Mouse (Mus musculus) testis, adult 2 months (tissue): ENCODE measurements at regions not wholly inside any gene's neighbourhood (a gene's known extent, or its start where the extent isn't known, plus 50 kb on each side); places are given as distances from the start of the nearest gene placed in this dataset.

Source experiments
- H3K27ac ChIP-seq: fragments of 200-500 bp; 2 replicates; pipeline ENCODE4 v1.5.1; 2012; ENCODE audit warnings: low read depth, low read length; ENCODE audit not compliant: control insufficient read depth, insufficient read depth
- H3K27me3 ChIP-seq: fragments of 200-500 bp; 2 replicates; pipeline ENCODE4 v1.6.1; 2012; ENCODE audit warnings: mild to moderate bottlenecking, low read length, moderate library complexity; ENCODE audit not compliant: control insufficient read depth, insufficient read depth
- H3K36me3 ChIP-seq: fragments of 200-500 bp; 2 replicates; pipeline ENCODE4 v1.6.1; 2012; ENCODE audit warnings: mild to moderate bottlenecking, low read length; ENCODE audit not compliant: control insufficient read depth, insufficient read depth
- H3K4me1 ChIP-seq: fragments of 200-500 bp; 2 replicates; pipeline ENCODE4 v1.6.1; 2012; ENCODE audit warnings: low read length; ENCODE audit not compliant: control insufficient read depth, insufficient read depth
- H3K4me3 ChIP-seq: fragments of 200-500 bp; 2 replicates; pipeline ENCODE4 v1.5.1; 2012; ENCODE audit warnings: low read depth, mild to moderate bottlenecking, low read length, moderate library complexity, mixed read lengths; ENCODE audit not compliant: control insufficient read depth
- CTCF ChIP-seq: fragments of 200-500 bp; IDR thresholded peaks from 2 replicates; pipeline ENCODE4 v1.5.1; 2012; ENCODE audit warnings: low read depth, mild to moderate bottlenecking, inconsistent platforms, low read length, moderate library complexity; ENCODE audit not compliant: control insufficient read depth, insufficient read depth, insufficient replicate concordance
- POLR2A ChIP-seq: fragments of 200-500 bp; IDR thresholded peaks from 2 replicates; pipeline ENCODE4 v1.6.1; 2012; ENCODE audit warnings: low read depth, mild to moderate bottlenecking, inconsistent platforms, low read length, moderate library complexity; ENCODE audit not compliant: control insufficient read depth

DNA sequence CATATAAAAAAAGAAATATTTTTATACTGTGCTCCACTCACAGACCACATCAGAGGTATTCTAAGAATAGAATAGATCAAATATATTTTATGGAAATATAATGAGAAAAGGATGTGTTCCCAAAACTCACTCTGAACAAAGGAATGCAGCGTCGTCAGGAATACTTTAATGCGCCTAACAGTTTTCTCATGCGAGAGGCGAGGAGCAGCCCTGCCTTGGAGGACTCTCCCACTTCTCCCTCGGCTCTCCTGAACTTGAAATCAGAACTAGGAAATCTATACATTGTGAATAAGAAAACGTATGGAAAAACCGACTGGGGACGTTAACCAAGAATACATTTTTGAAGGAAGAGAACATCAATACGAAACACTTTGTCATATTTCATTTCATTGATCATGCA, 368.3 kb upstream of the Zeb2 start:
- Histone ChIP-seq H3K36me3 (no peaks in the 10 kb centered on the region), H3K27me3 (no peaks in the 10 kb centered on the region), H3K27ac (no peak overlapping the region), H3K4me3 (no peak overlapping the region), H3K4me1 (no peaks in the 10 kb centered on the region)
- TF ChIP-seq POLR2A (no peak), CTCF (no peak)

DNA sequence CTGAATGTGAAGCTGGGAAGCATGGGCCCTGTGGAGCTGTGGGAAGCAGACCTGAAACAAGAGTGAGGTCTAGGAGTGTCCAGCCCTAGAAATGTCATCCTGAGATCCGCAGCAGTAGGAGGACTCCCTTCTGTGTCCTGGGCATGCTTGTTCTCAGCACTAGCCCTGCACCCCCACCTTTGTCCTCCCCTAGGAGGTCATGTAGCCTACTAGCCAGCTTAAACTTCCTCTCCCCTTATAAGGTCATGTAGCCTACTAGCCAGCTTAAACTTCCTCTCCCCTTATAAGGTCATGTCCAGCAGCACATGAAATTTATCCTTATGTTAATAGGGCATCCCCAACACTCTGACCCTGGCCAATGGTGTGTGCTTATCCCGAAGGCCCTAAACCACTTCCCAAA, 363.5 kb upstream of the Zeb2 start:
- no peaks in the 10 kb centered on the region for H3K36me3 ChIP-seq
- H3K27ac ChIP-seq: no peak overlapping the region
- TF ChIP-seq POLR2A: no peak
- TF ChIP-seq CTCF: no peak
- no peak overlapping the region for H3K4me3 ChIP-seq
- no peaks in the 10 kb centered on the region for H3K4me1 ChIP-seq
- no peaks in the 10 kb centered on the region for H3K27me3 ChIP-seq

DNA sequence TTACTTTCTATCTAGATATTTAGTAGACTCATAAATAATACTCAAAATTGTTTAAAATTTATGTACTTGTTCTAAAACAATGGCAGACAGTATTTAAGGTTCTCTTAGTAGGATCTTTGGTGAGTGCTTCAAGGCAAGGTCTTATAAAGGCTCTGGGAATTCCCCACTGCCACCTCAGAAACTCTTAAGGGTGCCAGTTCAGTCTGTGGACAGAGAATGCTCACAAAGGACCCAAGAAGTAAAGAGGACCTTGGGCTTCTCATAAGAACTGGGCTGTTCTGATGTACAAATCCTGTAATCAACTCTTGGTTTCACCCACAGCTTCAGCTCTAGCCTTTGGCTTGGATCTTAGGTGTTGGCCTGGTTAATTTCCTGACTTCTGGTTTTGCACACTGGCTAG, 358.8 kb upstream of the Zeb2 start:
- TF ChIP-seq CTCF (no peak), POLR2A (no peak)
- Histone ChIP-seq H3K4me3 (no peak overlapping the region), H3K36me3 (no peaks in the 10 kb centered on the region), H3K27me3 (no peaks in the 10 kb centered on the region), H3K4me1 (no peaks in the 10 kb centered on the region), H3K27ac (no peak overlapping the region)

DNA sequence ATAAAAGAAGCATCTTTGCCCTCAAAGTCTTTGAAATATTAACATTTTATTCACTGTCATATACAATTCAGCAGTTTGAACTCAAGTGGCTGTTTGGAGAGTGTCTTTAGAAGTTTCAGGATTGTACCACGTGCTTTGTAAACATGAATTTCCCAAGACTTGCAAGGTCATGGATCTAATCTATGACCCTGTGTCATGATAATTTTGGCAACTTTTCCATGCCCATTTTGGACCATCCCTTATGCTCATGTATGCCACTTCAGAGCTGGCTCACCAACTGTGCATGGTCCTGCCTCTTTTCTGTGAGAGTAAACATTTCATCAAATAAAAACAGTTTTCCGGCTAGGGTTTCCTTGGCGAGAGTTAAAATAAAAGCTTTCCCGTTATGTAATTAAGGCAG, 347.1 kb upstream of the Zeb2 start:
- H3K36me3 ChIP-seq: no peaks in the 10 kb centered on the region
- TF ChIP-seq POLR2A (no peak), CTCF (no peak)
- no peaks in the 10 kb centered on the region for H3K4me1 ChIP-seq

DNA sequence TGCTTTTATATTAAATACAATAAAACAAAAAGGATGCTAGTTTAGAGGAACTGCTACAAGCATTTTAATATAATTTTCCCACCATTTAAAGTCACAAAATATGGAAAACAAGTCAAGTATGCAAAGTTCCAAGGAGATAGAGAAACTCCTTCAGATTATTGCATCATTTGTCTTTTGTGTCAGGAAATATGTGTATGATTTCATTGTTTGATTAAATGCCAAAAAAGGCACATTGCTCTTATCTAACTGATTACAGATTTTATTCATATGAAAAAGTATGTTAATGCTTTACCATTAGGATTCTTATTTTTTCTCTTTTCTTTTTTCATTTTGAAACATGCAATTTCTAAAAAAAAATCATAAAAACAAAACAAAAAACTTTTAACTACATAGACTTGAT, 342.2 kb upstream of the Zeb2 start:
- Histone ChIP-seq H3K4me1 (no peaks in the 10 kb centered on the region), H3K36me3 (no peaks in the 10 kb centered on the region), H3K27ac (no peak overlapping the region), H3K27me3 (no peaks in the 10 kb centered on the region), H3K4me3 (no peak overlapping the region)
- TF ChIP-seq POLR2A (no peak), CTCF (no peak)

More for the DNA sequence above, 347.1 kb upstream of the Zeb2 start:
- Histone ChIP-seq H3K4me3 (no peak overlapping the region), H3K27ac (no peak overlapping the region), H3K27me3 (no peaks in the 10 kb centered on the region)

DNA sequence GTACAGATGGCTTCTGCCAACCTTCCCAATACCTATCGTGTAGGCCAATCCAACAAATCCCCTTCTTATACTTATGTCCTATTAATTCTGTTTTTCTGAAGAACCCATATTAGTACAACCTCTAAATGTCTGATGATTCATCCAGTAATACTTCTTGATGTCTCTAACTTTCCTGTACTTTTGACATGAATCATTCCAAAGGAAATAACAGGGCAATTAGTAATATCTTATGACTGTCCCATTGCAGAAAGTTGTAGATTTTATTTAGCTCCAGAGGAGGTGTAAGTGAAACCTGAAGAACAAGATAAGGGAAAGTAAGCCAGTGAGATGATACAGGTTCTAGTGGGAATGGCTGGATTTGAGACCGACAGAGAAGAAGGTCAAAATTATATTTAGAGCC, 337.6 kb upstream of the Zeb2 start:
- Histone ChIP-seq H3K27me3 (no peaks in the 10 kb centered on the region), H3K4me1 (no peaks in the 10 kb centered on the region), H3K36me3 (no peaks in the 10 kb centered on the region), H3K4me3 (no peak overlapping the region), H3K27ac (no peak overlapping the region)
- no peak for TF ChIP-seq POLR2A
- TF ChIP-seq CTCF: no peak

DNA sequence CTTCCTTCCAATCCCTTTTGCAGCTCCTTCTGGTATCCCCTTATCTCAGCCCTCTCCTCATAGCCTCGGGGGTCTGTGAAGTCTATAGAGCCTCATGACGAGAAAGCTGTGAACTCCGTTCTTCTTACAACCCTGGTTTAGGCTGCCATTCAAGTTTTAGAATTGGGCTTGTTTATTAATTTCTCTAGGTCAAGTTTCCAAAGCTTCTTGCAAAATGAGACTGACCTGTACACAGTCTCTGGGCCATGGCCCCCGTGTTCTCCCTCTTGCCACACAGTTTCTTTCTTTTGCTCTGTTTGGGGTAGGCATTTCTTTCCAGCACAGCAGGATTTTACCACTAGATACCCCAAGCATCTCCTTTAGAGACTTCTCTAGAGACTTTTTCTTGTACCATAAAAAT, 322.0 kb upstream of the Zeb2 start:
- H3K4me1 ChIP-seq: peaks cover 2% of the 10 kb centered on the region; the same call in 1 of the 2 replicates
- no peaks in the 10 kb centered on the region for H3K36me3 ChIP-seq
- no peak for TF ChIP-seq POLR2A
- no peak for TF ChIP-seq CTCF
- H3K4me3 ChIP-seq: no peak overlapping the region
- H3K27me3 ChIP-seq: no peaks in the 10 kb centered on the region
- H3K27ac ChIP-seq: no peak overlapping the region

DNA sequence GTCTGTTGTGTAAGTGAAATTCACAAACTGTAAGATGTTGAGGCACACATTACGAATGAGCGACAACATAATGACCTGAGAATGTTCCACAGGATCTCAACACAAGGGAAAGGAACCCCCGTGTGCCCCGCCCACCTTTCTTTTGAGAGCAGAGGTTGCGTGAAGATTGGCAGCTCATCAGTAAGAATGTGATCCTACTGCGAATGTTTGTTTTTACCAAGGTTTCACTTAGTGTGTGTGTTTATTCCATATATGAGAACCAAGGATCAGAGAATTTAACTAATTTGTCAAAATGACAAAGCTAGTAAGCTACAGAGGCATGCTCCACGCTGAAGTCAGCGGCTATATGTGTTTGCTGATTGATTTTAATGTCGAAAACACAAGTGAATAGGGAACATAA, 321.5 kb upstream of the Zeb2 start:
- no peak overlapping the region for H3K27ac ChIP-seq
- no peak for TF ChIP-seq CTCF
- no peak for TF ChIP-seq POLR2A
- no peaks in the 10 kb centered on the region for H3K27me3 ChIP-seq
- no peaks in the 10 kb centered on the region for H3K36me3 ChIP-seq
- H3K4me1 ChIP-seq: peaks cover 2% of the 10 kb centered on the region; the same call in 1 of the 2 replicates
- no peak overlapping the region for H3K4me3 ChIP-seq
